Comparison of ENCODE assay signal across 7 mouse cellular contexts in the genomic region with DNA sequence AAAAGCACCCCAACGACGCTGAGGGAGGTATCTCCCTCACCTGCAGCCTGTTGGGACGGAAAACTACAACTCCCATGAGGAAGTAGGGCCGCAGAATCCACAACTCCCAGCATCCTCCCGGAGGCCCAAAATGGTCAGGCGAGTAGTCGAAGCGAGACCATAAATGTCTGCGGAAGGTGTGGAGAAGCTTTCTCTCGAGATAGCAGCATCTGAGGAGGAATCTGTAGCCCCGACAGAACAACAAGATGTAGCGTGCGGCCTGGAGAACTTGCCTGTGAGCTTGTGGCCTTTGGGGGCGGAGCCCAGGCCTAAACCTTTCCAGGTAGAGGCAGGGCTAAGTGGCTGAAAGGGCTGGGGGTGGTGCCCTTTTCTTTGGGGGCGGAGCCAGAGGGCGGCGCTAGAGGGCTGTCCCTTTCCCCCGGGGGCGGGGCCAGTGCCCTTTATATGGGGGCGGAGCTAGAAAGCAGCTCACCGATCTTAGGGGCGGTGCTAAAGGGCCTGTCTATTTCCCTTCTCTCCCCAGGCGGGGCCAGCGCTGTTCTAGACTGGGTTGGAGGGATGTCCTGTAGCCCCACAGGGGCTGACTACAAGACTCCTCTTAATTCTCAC. TPM values are rescaled to one million over a fixed set of nuclear protein-coding genes. Genes with fewer than 3 reads are reported as not detected.
A peak's percentile ranks its signal among the peaks of the same experiment; 100 is the strongest.
DNase-seq lines count a peak whose midpoint lies in the region; ATAC-seq and TF ChIP-seq lines count a peak whose summit lies in the region.

TSS of gene Setmar (plus strand) at position 128 of the 609 bp plus-strand sequence.

- H3K9ac ChIP-seq in intestine, postnatal 0 days (ENCODE audit: low read depth, low read length): peak within 1 kb of the TSS; percentile 53
- H3K9ac ChIP-seq in midbrain, embryonic 12.5 days (replicated peaks): peak within 1 kb of the TSS; percentile 56

- H3K4me2 ChIP-seq in intestine, postnatal 0 days (replicated peaks; ENCODE audit: low read depth): peak within 1 kb of the TSS; percentile 84
- peak within 1 kb of the TSS; percentile 57 for H3K4me2 ChIP-seq in midbrain, embryonic 12.5 days (replicated peaks)

- peak; percentile 94 for DNase-seq in adrenal gland, adult 8-10 months
- DNase-seq in embryo, embryonic 9.5 days (ENCODE audit: extremely low spot score): peak; percentile 99
- peak; percentile 88 for DNase-seq in gonadal fat pad, adult 2 months (ENCODE audit: low read depth)
- peak; percentile 98 for DNase-seq in left cerebral cortex, postnatal 4 days

- no peaks in the 10 kb centered on the region for H3K27me3 ChIP-seq in intestine, postnatal 0 days (replicated peaks; ENCODE audit: control insufficient read depth, insufficient read depth, low read length)
- H3K27me3 ChIP-seq in midbrain, embryonic 12.5 days: no peaks in the 10 kb centered on the region
- no peaks in the 10 kb centered on the region for H3K27me3 ChIP-seq in small intestine, adult 2 months (ENCODE audit: control insufficient read depth, insufficient read depth, low read length)

- TF ChIP-seq CTCF in intestine, postnatal 0 days (IDR thresholded peaks at IDR 0.05; ENCODE audit: low read depth): no peak
- TF ChIP-seq CTCF in small intestine, adult 2 months (IDR thresholded peaks at IDR 0.05; ENCODE audit: extremely low read depth, insufficient read length, insufficient replicate concordance, low read depth, low read length): no peak

- H3K27ac ChIP-seq in intestine, postnatal 0 days (ENCODE audit: low read depth, low read length): peak within 1 kb of the TSS; percentile 87
- H3K27ac ChIP-seq in midbrain, embryonic 12.5 days (replicated peaks): peak within 1 kb of the TSS; percentile 83
- H3K27ac ChIP-seq in small intestine, adult 2 months (ENCODE audit: insufficient read depth, low read depth, low read length): peak within 1 kb of the TSS; percentile 88

- no peaks in the 10 kb centered on the region for H3K36me3 ChIP-seq in intestine, postnatal 0 days (ENCODE audit: control insufficient read depth, insufficient read depth)
- no peaks in the 10 kb centered on the region for H3K36me3 ChIP-seq in midbrain, embryonic 12.5 days
- H3K36me3 ChIP-seq in small intestine, adult 2 months (ENCODE audit: control insufficient read depth, insufficient read depth, low read length): no peaks in the 10 kb centered on the region

- intact Hi-C loops in left cerebral cortex, postnatal 4 days (cut with DNase I): no loop called here

- H3K4me1 ChIP-seq in intestine, postnatal 0 days (replicated peaks; ENCODE audit: control insufficient read depth, insufficient read depth, low read length): no peaks in the 10 kb centered on the region
- no peaks in the 10 kb centered on the region for H3K4me1 ChIP-seq in midbrain, embryonic 12.5 days
- no peaks in the 10 kb centered on the region for H3K4me1 ChIP-seq in small intestine, adult 2 months (ENCODE audit: control insufficient read depth, insufficient read depth, insufficient read length, low read length)

- no peak for TF ChIP-seq POLR2A in small intestine, adult 2 months (IDR thresholded peaks at IDR 0.05; ENCODE audit: low read depth, low read length)

- WGBS in intestine, postnatal 0 days: 0% methylated on average over 24 of the region's 24 CpGs
- WGBS in midbrain, embryonic 12.5 days: under 1% methylated on average over 24 of the region's 24 CpGs
- under 1% methylated on average over 24 of the region's 24 CpGs for WGBS in small intestine, adult 2 months

- peak within 1 kb of the TSS; percentile 47 for H3K4me3 ChIP-seq in intestine, postnatal 0 days (ENCODE audit: low read depth, low read length)
- peak within 1 kb of the TSS; percentile 55 for H3K4me3 ChIP-seq in midbrain, embryonic 12.5 days
- peak within 1 kb of the TSS; percentile 86 for H3K4me3 ChIP-seq in small intestine, adult 2 months (ENCODE audit: low read depth, low read length)

- ATAC-seq in intestine, postnatal 0 days: peak; percentile 98
- peak; percentile 97 for ATAC-seq in midbrain, embryonic 12.5 days (ENCODE audit: low FRiP score, low read depth)

- H3K9me3 ChIP-seq in intestine, postnatal 0 days (ENCODE audit: control insufficient read depth): no peaks in the 10 kb centered on the region
- H3K9me3 ChIP-seq in midbrain, embryonic 12.5 days: no peaks in the 10 kb centered on the region

RNA-seq across cellular contexts. Expression of gene Setmar, which starts in this region (rescaled TPM):
- total RNA-seq in adrenal gland, adult 8-10 months (2022): 1 to 10 TPM; 6.4 to 7.8 (median 7.0) TPM
- 3.9 and 4.9 TPM in 2 replicates for polyA plus RNA-seq in gonadal fat pad, adult 2 months (2012; rRNA removed)
- 4.3 and 4.5 TPM in 2 replicates for polyA plus RNA-seq in intestine, postnatal 0 days (2015; fragmentation: Nextera tagmentation; extraction: Ambion mirVana)
- 1 to 10 TPM; 5.0 to 6.4 TPM for total RNA-seq in left cerebral cortex, postnatal 4 days (2021)
- 7.6 and 8.3 TPM in 2 replicates for polyA plus RNA-seq in midbrain, embryonic 12.5 days (2016; fragmentation: Nextera tagmentation; extraction: Ambion mirVana)
- 0.66 and 0.98 TPM in 2 replicates for polyA plus RNA-seq in small intestine, adult 2 months (2012; rRNA removed)

Comparison
In these comparisons a context has a peak if more than half of its experiments do, and no peak if none do; other contexts are left out.
1. Peak in every context shown above with its lines: DNase-seq, ATAC-seq, H3K4me3 ChIP-seq and H3K27ac ChIP-seq.